Mouse (Mus musculus): ENCODE measurements around the gene H2-T22.

GRCm38 (mm10) chr17:36017046-36017445 is 25.5 kb downstream of the H2-T22 start:
- TF ChIP-seq CTCF (IDR thresholded peaks at IDR 0.05; ENCODE audit: low read depth, low read length): no peak
- no peak for TF ChIP-seq GATA1 (IDR thresholded peaks at IDR 0.05; ENCODE audit: borderline replicate concordance, low read length)
